Mouse (Mus musculus) limb, embryonic 13.5 days (tissue): ENCODE measurements around the gene Gm49486. TPM values are rescaled to one million over a fixed set of nuclear protein-coding genes. Genes with fewer than 3 reads are reported as not detected.

Experiments used
- ATAC-seq: fragments of 200-750 bp; cut with Nextera tagmentation; 2 replicates; pipeline ENCODE4 v1.8.0; 2017; ENCODE audit warnings: low read depth, moderate number of reproducible peaks, moderate TSS enrichment; ENCODE audit not compliant: low FRiP score
- H3K27ac ChIP-seq: fragments of 300-500 bp; sonication (generic); 2 replicates; pipeline ENCODE4 v1.5.1; 2015; ENCODE audit warnings: inconsistent platforms, mild to moderate bottlenecking, moderate library complexity
- H3K27me3 ChIP-seq: fragments of 300-500 bp; sonication (generic); 2 replicates; pipeline ENCODE4 v1.6.1; 2015; ENCODE audit warnings: mild to moderate bottlenecking, inconsistent platforms
- H3K36me3 ChIP-seq: fragments of 300-500 bp; sonication (generic); 2 replicates; pipeline ENCODE4 v1.6.1; 2015; ENCODE audit warnings: inconsistent platforms, mild to moderate bottlenecking, moderate library complexity
- H3K4me1 ChIP-seq: fragments of 300-500 bp; sonication (generic); 2 replicates; pipeline ENCODE4 v1.6.1; 2015; ENCODE audit warnings: inconsistent platforms
- H3K4me2 ChIP-seq: fragments of 300-500 bp; sonication (generic); replicated peaks from 2 replicates; pipeline ENCODE4 v1.6.1; 2015; ENCODE audit warnings: inconsistent platforms, mild to moderate bottlenecking, moderate library complexity
- H3K4me3 ChIP-seq: fragments of 300-500 bp; sonication (generic); 2 replicates; pipeline ENCODE4 v1.5.1; 2015; ENCODE audit warnings: moderate library complexity, mild to moderate bottlenecking, inconsistent platforms
- H3K9ac ChIP-seq: fragments of 300-500 bp; sonication (generic); 2 replicates; pipeline ENCODE4 v1.6.1; 2015; ENCODE audit warnings: mild to moderate bottlenecking, inconsistent platforms
- H3K9me3 ChIP-seq: fragments of 300-500 bp; sonication (generic); 2 replicates; pipeline ENCODE4 v1.6.1; 2016; ENCODE audit warnings: inconsistent platforms
- WGBS: fragments of 180-500 bp; shearing (Covaris S2); methylation state at CpG from one replicate; pipeline ENCODE4 v1.1.7; 2015; 5-methylcytosine and 5-hydroxymethylcytosine counted together
- polyA plus RNA-seq: library from polyadenylated mRNA; unstranded; fragments of >200 nt; fragmentation: Nextera tagmentation; extraction: Ambion mirVana; gene quantifications from 2 replicates; pipeline ENCODE4 v1.2.1, GENCODE M21; 2015

Gene Gm49486
- polyA plus RNA-seq, 1 experiment from 2014 or later: 1.4 TPM

DNA sequence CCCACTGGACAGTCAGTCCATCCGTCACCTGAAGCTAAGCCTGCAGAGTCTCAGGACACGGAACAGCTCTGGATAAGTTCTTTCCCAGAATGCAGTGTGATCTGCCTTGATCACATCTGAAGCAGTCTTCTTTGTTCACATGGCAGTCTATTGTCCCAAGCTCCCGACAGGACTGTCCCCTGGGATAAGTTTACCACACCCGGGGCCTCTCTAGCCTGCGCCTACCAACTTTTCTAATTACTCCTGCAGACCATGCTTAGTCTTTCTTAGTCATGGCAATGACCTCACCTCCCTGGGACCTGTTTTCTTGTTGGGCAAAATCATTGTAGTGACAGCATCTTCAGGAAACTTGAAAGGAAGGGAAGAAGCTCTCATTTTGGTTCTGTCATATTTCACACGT, 8.8 kb downstream of the Gm49486 start:
- ATAC-seq: no peak
- Histone ChIP-seq H3K4me3 (no peak overlapping the region), H3K36me3 (peaks cover 80% of the 10 kb centered on the region), H3K9me3 (no peaks in the 10 kb centered on the region), H3K27ac (no peak overlapping the region), H3K4me2 (no peak overlapping the region), H3K9ac (no peak overlapping the region), H3K4me1 (no peaks in the 10 kb centered on the region), H3K27me3 (no peaks in the 10 kb centered on the region)
- 88% methylated on average over 6 of the region's 6 CpGs for WGBS

GRCm38 (mm10) chr15:79242574-79243233, 13.5 kb downstream of the Gm49486 start:
- Histone ChIP-seq H3K27ac (peak overlapping the region; percentile 11; the same call in 1 of the 2 replicates), H3K9me3 (no peaks in the 10 kb centered on the region)

DNA sequence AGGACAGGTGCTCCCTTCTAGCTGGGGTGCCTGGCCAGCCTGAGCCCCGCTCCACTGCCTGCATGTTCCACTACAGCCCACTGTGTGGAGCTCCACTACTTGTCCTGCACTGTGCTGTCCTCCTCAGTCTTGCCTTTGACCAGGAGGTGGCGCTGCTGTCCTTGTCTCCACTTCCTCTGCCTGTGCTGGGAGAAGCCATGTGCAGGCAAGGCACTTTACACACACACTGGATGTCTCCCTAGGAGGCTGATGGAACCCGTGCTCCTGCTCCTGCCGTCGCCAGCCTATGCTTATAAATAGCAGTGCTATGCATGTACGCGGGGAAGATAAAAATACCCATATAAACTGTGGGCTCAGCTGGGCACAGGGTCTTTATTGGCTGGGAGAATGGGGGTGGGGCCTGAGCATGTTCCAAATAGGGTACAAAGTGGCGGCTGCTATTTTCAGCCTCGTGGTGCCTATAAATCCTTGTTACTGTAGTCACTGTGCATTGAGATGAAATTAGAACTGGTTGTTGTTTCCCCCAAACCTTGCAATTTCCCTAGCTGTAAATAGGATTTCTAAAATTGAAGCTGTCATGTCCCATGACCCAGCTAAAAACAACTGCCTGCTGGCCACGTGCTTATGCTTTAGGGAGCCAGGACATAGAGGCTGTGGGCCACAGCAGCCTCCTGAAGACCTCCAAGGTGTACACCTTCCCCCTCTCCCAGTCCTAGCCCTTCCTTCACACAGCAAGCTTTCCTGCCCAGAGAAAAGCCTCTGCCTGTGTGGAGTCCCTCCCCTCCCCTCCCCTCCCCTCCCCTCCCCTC, 14.2 kb downstream of the Gm49486 start:
- peaks cover 11% of the 10 kb centered on the region for H3K4me1 ChIP-seq
- ATAC-seq: peak; percentile 96
- H3K4me3 ChIP-seq: no peak overlapping the region
- H3K27me3 ChIP-seq: no peaks in the 10 kb centered on the region
- no peaks in the 10 kb centered on the region for H3K9me3 ChIP-seq
- H3K4me2 ChIP-seq: peak overlapping the region; percentile 37
- H3K27ac ChIP-seq: peak overlapping the region; percentile 11; the same call in 1 of the 2 replicates
- peak overlapping the region; percentile 25; the same call in 1 of the 2 replicates for H3K9ac ChIP-seq
- H3K36me3 ChIP-seq: peaks cover 76% of the 10 kb centered on the region
- WGBS: 15% methylated on average over 10 of the region's 10 CpGs

More at GRCm38 (mm10) chr15:79242574-79243233, 13.5 kb downstream of the Gm49486 start:
- Histone ChIP-seq H3K4me3 (no peak overlapping the region), H3K4me2 (no peak overlapping the region; the same call in 1 of the 2 replicates), H3K9ac (no peak overlapping the region), H3K4me1 (peaks cover 11% of the 10 kb centered on the region), H3K36me3 (peaks cover 76% of the 10 kb centered on the region), H3K27me3 (no peaks in the 10 kb centered on the region)
- 72% methylated on average over 13 of the region's 13 CpGs for WGBS
- ATAC-seq: peak; percentile 13; the same call in 1 of the 2 replicates

GRCm38 (mm10) chr15:79244071-79244893, 15.1 kb downstream of the Gm49486 start:
- no peak for ATAC-seq
- peaks cover 76% of the 10 kb centered on the region for H3K36me3 ChIP-seq
- peaks cover 11% of the 10 kb centered on the region for H3K4me1 ChIP-seq
- H3K9ac ChIP-seq: peak overlapping the region; percentile 48
- H3K4me3 ChIP-seq: no peak overlapping the region
- peak overlapping the region; percentile 33; the same call in 1 of the 2 replicates for H3K27ac ChIP-seq
- no peaks in the 10 kb centered on the region for H3K9me3 ChIP-seq
- no peaks in the 10 kb centered on the region for H3K27me3 ChIP-seq
- no peak overlapping the region for H3K4me2 ChIP-seq
- 73% methylated on average over 7 of the region's 7 CpGs for WGBS

DNA sequence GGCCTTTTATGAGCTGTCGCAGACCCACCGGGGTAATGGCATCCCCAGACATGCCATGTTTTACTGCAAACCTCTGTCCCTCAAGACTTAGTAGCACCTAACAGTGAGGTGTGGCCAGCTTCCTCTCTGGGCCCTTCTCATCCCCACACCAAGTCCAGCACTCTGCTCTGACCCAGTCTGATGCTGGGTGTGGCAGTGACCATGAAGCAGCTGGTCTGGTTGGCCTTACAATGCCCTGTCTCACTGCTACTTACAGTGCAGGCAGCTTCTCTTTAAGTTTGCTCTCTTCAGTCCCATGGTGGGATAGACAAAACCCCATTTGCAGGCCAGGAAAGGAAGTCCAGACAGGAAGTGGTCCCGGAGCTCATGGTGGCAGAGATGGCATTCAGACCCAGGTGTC, 16.1 kb downstream of the Gm49486 start:
- no peaks in the 10 kb centered on the region for H3K9me3 ChIP-seq
- H3K27me3 ChIP-seq: peaks cover 1% of the 10 kb centered on the region
- no peak overlapping the region for H3K4me3 ChIP-seq
- ATAC-seq: no peak
- no peak overlapping the region for H3K4me2 ChIP-seq
- peaks cover 11% of the 10 kb centered on the region for H3K4me1 ChIP-seq
- no peak overlapping the region for H3K9ac ChIP-seq
- H3K36me3 ChIP-seq: peaks cover 69% of the 10 kb centered on the region
- 85% methylated on average over 3 of the region's 3 CpGs for WGBS
- no peak overlapping the region for H3K27ac ChIP-seq

- H3K27me3 ChIP-seq: peaks cover 49% of the 10 kb centered on the region
- peaks cover 40% of the 10 kb centered on the region for H3K36me3 ChIP-seq
- H3K27ac ChIP-seq: no peak overlapping the region
- no peak overlapping the region for H3K4me2 ChIP-seq
- H3K9me3 ChIP-seq: no peaks in the 10 kb centered on the region
- ATAC-seq: no peak
- H3K4me1 ChIP-seq: peaks cover 21% of the 10 kb centered on the region
- 69% methylated on average over 2 of the region's 2 CpGs for WGBS
- H3K9ac ChIP-seq: no peak overlapping the region
- no peak overlapping the region for H3K4me3 ChIP-seq
These were observed 21.0 kb downstream of the Gm49486 start for GRCm38 (mm10) chr15:79250236-79250635.

DNA sequence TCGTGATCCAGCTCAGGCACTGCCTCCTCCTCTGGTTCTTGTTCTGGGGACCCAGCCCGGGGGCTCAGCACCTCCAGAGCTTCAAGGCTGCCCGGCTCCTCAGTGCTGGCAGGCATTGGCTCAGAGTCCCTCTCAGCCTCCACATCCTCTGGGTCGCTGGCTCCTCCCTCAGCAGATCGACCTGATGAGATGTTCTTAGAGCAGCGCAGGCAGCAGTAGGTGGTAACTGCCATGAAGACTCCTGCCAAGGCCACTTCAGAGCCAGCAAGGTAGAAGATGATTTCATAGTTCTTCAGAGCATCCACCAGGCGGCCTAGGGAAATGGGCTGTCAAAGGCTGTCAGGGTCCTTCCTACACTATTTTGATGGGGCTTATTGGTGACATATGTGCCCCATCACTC, 22.0 kb downstream of the Gm49486 start:
- no peak; the same call in 1 of the 2 replicates for ATAC-seq
- peak overlapping the region; percentile 0; the same call in 1 of the 2 replicates for H3K9ac ChIP-seq
- no peak overlapping the region for H3K4me3 ChIP-seq
- peaks cover 52% of the 10 kb centered on the region for H3K27me3 ChIP-seq
- 58% methylated on average over 7 of the region's 7 CpGs for WGBS
- H3K36me3 ChIP-seq: peaks cover 30% of the 10 kb centered on the region
- no peak overlapping the region; the same call in 1 of the 2 replicates for H3K4me2 ChIP-seq
- no peaks in the 10 kb centered on the region for H3K9me3 ChIP-seq
- H3K27ac ChIP-seq: no peak overlapping the region
- peaks cover 21% of the 10 kb centered on the region for H3K4me1 ChIP-seq

GRCm38 (mm10) chr15:79251781-79252491, 22.7 kb downstream of the Gm49486 start:
- Histone ChIP-seq H3K4me1 (peaks cover 21% of the 10 kb centered on the region), H3K27me3 (peaks cover 52% of the 10 kb centered on the region), H3K4me2 (peak overlapping the region; percentile 75), H3K4me3 (peak overlapping the region; percentile 43), H3K36me3 (peaks cover 23% of the 10 kb centered on the region), H3K27ac (no peak overlapping the region), H3K9ac (peak overlapping the region; percentile 67), H3K9me3 (no peaks in the 10 kb centered on the region)
- WGBS: 3% methylated on average over 61 of the region's 61 CpGs
- peak; percentile 24; the same call in 1 of the 2 replicates for ATAC-seq

GRCm38 (mm10) chr15:79252580-79252979, 23.4 kb downstream of the Gm49486 start:
- H3K9ac ChIP-seq: peak overlapping the region; percentile 67
- H3K4me3 ChIP-seq: peak overlapping the region; percentile 43
- no peak overlapping the region for H3K27ac ChIP-seq
- ATAC-seq: no peak
- H3K27me3 ChIP-seq: peaks cover 52% of the 10 kb centered on the region
- no peaks in the 10 kb centered on the region for H3K9me3 ChIP-seq
- H3K4me1 ChIP-seq: peaks cover 21% of the 10 kb centered on the region
- WGBS: 35% methylated on average over 24 of the region's 24 CpGs
- peak overlapping the region; percentile 75 for H3K4me2 ChIP-seq
- peaks cover 19% of the 10 kb centered on the region for H3K36me3 ChIP-seq

DNA sequence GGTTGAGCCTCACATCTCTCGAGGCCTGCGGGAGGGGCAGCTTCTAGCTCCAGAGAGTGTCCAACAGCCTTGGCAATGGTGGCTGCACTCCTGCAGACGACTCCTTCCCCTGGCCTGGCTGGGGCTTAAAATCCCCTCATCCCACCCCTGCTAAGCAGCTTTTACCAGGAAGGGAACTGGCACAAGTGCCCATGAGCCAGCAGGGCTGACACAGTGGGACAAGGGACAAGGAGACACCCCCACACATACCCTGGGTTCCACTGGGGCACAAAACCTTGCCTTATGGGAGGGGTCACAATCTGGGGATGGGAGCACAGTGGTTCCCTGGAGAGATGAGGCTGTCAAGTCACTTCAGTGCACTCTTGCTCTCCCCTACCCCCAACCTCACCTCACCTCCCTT, 25.5 kb downstream of the Gm49486 start, which contains the start of gene Slc16a8:
TSS of gene Slc16a8 (minus strand) at position 101 of the 400 bp plus-strand sequence.
- Histone ChIP-seq H3K27me3 (peaks cover 68% of the 10 kb centered on the region), H3K9me3 (no peaks in the 10 kb centered on the region), H3K4me2 (no peak within 1 kb of the TSS), H3K9ac (no peak within 1 kb of the TSS), H3K4me1 (peaks cover 21% of the 10 kb centered on the region), H3K27ac (no peak within 1 kb of the TSS), H3K4me3 (no peak within 1 kb of the TSS), H3K36me3 (no peaks in the 10 kb centered on the region)
- no peak for ATAC-seq
- WGBS: 29% methylated on average over 3 of the region's 3 CpGs

DNA sequence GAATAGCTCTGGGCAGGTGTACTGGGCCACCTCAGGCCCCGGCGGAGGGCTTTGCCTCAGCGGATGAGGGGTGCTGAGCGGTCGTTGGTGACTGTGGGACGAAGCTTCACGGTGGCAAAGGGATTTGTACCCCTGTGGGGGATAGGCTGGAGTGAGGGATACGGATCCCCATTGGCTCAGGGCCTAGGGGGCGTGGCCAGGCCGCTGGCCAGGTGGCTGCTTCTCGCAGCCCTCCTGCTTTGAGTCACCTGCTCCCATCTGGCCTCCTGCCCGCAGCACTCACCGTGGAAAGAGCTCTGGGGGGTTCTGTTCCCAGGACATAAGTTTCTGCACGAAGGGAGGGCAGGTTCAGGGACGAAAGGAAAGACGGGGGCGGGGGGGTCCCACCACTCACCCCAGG, 29.3 kb downstream of the Gm49486 start:
- no peak overlapping the region for H3K27ac ChIP-seq
- H3K27me3 ChIP-seq: peaks cover 71% of the 10 kb centered on the region
- H3K9ac ChIP-seq: no peak overlapping the region
- no peak overlapping the region for H3K4me3 ChIP-seq
- peaks cover 10% of the 10 kb centered on the region for H3K4me1 ChIP-seq
- H3K9me3 ChIP-seq: no peaks in the 10 kb centered on the region
- H3K4me2 ChIP-seq: no peak overlapping the region
- H3K36me3 ChIP-seq: no peaks in the 10 kb centered on the region
- 22% methylated on average over 17 of the region's 17 CpGs for WGBS
- ATAC-seq: no peak
